Mouse (Mus musculus) intestine, embryonic 14.5 days (tissue): ENCODE measurements around the gene Sult2b1. TPM values are rescaled to one million over a fixed set of nuclear protein-coding genes. Genes with fewer than 3 reads are reported as not detected.

Source experiments
- ATAC-seq: fragments of 200-750 bp; cut with Nextera tagmentation; replicated peaks from 2 replicates; pipeline ENCODE4 v1.8.0; 2017; ENCODE audit warnings: low read depth, moderate number of reproducible peaks, moderate TSS enrichment, moderate library complexity; ENCODE audit not compliant: low FRiP score, low TSS enrichment
- DNase-seq: peaks from one replicate; pipeline ENCODE4 v3.0.0-alpha.2; 2018; ENCODE audit warnings: low spot score
- H3K27ac ChIP-seq: fragments of 300-500 bp; sonication (generic); 2 replicates; pipeline ENCODE4 v1.5.1; 2014; ENCODE audit warnings: low read depth, mild to moderate bottlenecking, control low read depth
- H3K27me3 ChIP-seq: fragments of 300-500 bp; sonication (generic); replicated peaks from 2 replicates; pipeline ENCODE4 v1.6.1; 2014; ENCODE audit warnings: low read length, control low read depth; ENCODE audit not compliant: control insufficient read depth, insufficient read depth
- H3K36me3 ChIP-seq: fragments of 300-500 bp; sonication (generic); 2 replicates; pipeline ENCODE4 v1.6.1; 2014; ENCODE audit warnings: low read length, control low read depth; ENCODE audit not compliant: control insufficient read depth, insufficient read depth
- H3K4me1 ChIP-seq: fragments of 300-500 bp; sonication (generic); replicated peaks from 2 replicates; pipeline ENCODE4 v1.6.1; 2014; ENCODE audit warnings: low read length, control low read depth, mixed read lengths; ENCODE audit not compliant: control insufficient read depth, insufficient read depth
- H3K4me2 ChIP-seq: fragments of 300-500 bp; sonication (generic); 2 replicates; pipeline ENCODE4 v1.6.1; 2014; ENCODE audit warnings: low read length
- H3K4me3 ChIP-seq: fragments of 300-500 bp; sonication (generic); 2 replicates; pipeline ENCODE4 v1.5.1; 2014; ENCODE audit warnings: low read depth, low read length, control low read depth, mixed read lengths
- H3K9ac ChIP-seq: fragments of 300-500 bp; sonication (generic); 2 replicates; pipeline ENCODE4 v1.6.1; 2014; ENCODE audit warnings: mild to moderate bottlenecking, low read length
- H3K9me3 ChIP-seq: fragments of 300-500 bp; sonication (generic); 2 replicates; pipeline ENCODE4 v1.6.1; 2016; ENCODE audit warnings: low read length, control low read depth; ENCODE audit not compliant: control insufficient read depth
- WGBS: fragments of 180-500 bp; shearing (Covaris S2); extraction: QIAGEN DNeasy Blood & Tissue Kit; methylation state at CpG from one replicate; pipeline ENCODE4 v1.1.7; 2014; 5-methylcytosine and 5-hydroxymethylcytosine counted together
- polyA plus RNA-seq: library from polyadenylated mRNA; unstranded; fragments of >200 nt; fragmentation: Nextera tagmentation; extraction: Ambion mirVana; gene quantifications from 2 replicates; pipeline ENCODE4 v1.2.1, GENCODE M21; 2014

The Sult2b1 gene
- polyA plus RNA-seq, 1 experiment from 2014 or later, result 2.3 TPM

GRCm38 (mm10) chr7:45716952-45717917 is 67.2 kb downstream of the Sult2b1 start:
- H3K27me3 ChIP-seq, result no peaks in the 10 kb centered on the region
- WGBS, result 12% methylated on average over 31 of the region's 31 CpGs
- no peaks in the 10 kb centered on the region for H3K9me3 ChIP-seq
- H3K27ac ChIP-seq, result peak overlapping the region; percentile 84
- DNase-seq, result no peak
- peak overlapping the region; percentile 89 for H3K9ac ChIP-seq
- H3K36me3 ChIP-seq, result peaks cover 48% of the 10 kb centered on the region
- peak overlapping the region; percentile 100 for H3K4me3 ChIP-seq
- H3K4me1 ChIP-seq, result peaks cover 34% of the 10 kb centered on the region
- H3K4me2 ChIP-seq, result peak overlapping the region; percentile 82
- peak; percentile 11; the same call in 1 of the 2 replicates for ATAC-seq

- Histone ChIP-seq H3K9me3 (no peaks in the 10 kb centered on the region), H3K36me3 (peaks cover 48% of the 10 kb centered on the region), H3K4me1 (peaks cover 34% of the 10 kb centered on the region), H3K4me3 (peak overlapping the region; percentile 100), H3K27ac (no peak overlapping the region), H3K27me3 (no peaks in the 10 kb centered on the region), H3K9ac (no peak overlapping the region), H3K4me2 (peak overlapping the region; percentile 82)
- ATAC-seq (no peak), DNase-seq (no peak)
- WGBS, result 90% methylated on average over 3 of the region's 3 CpGs
These were observed 68.0 kb downstream of the Sult2b1 start for GRCm38 (mm10) chr7:45716460-45716857.

- 82% methylated on average over 19 of the region's 19 CpGs for WGBS
- peaks cover 34% of the 10 kb centered on the region for H3K4me1 ChIP-seq
- DNase-seq, result no peak
These were observed 68.6 kb downstream of the Sult2b1 start for GRCm38 (mm10) chr7:45715741-45716459.

GRCm38 (mm10) chr7:45715090-45715708 is 69.3 kb downstream of the Sult2b1 start, which contains the start of gene Rpl18:
Gene Rpl18 (plus strand): TSS chr7:45715457.
- peak within 1 kb of the TSS; percentile 82 for H3K27ac ChIP-seq
- peak; percentile 94 for DNase-seq
- H3K36me3 ChIP-seq, result peaks cover 48% of the 10 kb centered on the region
- H3K9ac ChIP-seq, result peak within 1 kb of the TSS; percentile 77
- H3K27me3 ChIP-seq, result no peaks in the 10 kb centered on the region
- H3K4me3 ChIP-seq, result peak within 1 kb of the TSS; percentile 69
- H3K4me2 ChIP-seq, result peak within 1 kb of the TSS; percentile 82
- H3K4me1 ChIP-seq, result peaks cover 34% of the 10 kb centered on the region
- H3K9me3 ChIP-seq, result no peaks in the 10 kb centered on the region
- peak; percentile 85 for ATAC-seq
- WGBS, result 6% methylated on average over 34 of the region's 34 CpGs

More at GRCm38 (mm10) chr7:45715741-45716459, 68.6 kb downstream of the Sult2b1 start:
- ATAC-seq, result no peak
- 0 out of 2 replicates have a peak overlapping the region, but pooled peaks have one; percentile 69 for H3K4me3 ChIP-seq
- no peak overlapping the region for H3K27ac ChIP-seq
- no peak overlapping the region for H3K9ac ChIP-seq
- H3K27me3 ChIP-seq, result no peaks in the 10 kb centered on the region
- H3K4me2 ChIP-seq, result peak overlapping the region; percentile 82
- peaks cover 48% of the 10 kb centered on the region for H3K36me3 ChIP-seq
- no peaks in the 10 kb centered on the region for H3K9me3 ChIP-seq

GRCm38 (mm10) chr7:45714630-45715089 is 69.8 kb downstream of the Sult2b1 start:
- Histone ChIP-seq H3K4me2 (peak overlapping the region; percentile 82), H3K4me3 (peak overlapping the region; percentile 69), H3K4me1 (peaks cover 30% of the 10 kb centered on the region), H3K9me3 (no peaks in the 10 kb centered on the region), H3K27ac (peak overlapping the region; percentile 82), H3K36me3 (peaks cover 48% of the 10 kb centered on the region), H3K9ac (peak overlapping the region; percentile 77), H3K27me3 (no peaks in the 10 kb centered on the region)
- ATAC-seq (peak; percentile 61), DNase-seq (peak; percentile 65)
- 8% methylated on average over 14 of the region's 14 CpGs for WGBS

GRCm38 (mm10) chr7:45713881-45714520 is 70.5 kb downstream of the Sult2b1 start:
- Histone ChIP-seq H3K27me3 (no peaks in the 10 kb centered on the region), H3K9me3 (no peaks in the 10 kb centered on the region), H3K9ac (no peak overlapping the region; the same call in 1 of the 2 replicates), H3K27ac (peak overlapping the region; percentile 82), H3K36me3 (peaks cover 45% of the 10 kb centered on the region), H3K4me3 (peak overlapping the region; percentile 69), H3K4me1 (peaks cover 27% of the 10 kb centered on the region), H3K4me2 (peak overlapping the region; percentile 82)
- WGBS, result 81% methylated on average over 6 of the region's 6 CpGs
- DNase-seq (no peak), ATAC-seq (no peak)

GRCm38 (mm10) chr7:45713396-45713795 is 71.1 kb downstream of the Sult2b1 start:
- DNase-seq (no peak), ATAC-seq (no peak)
- Histone ChIP-seq H3K9ac (0 out of 2 replicates have a peak overlapping the region, but pooled peaks have one; percentile 1), H3K4me2 (peak overlapping the region; percentile 82; the same call in 1 of the 2 replicates), H3K36me3 (peaks cover 43% of the 10 kb centered on the region), H3K27ac (peak overlapping the region; percentile 82; the same call in 1 of the 2 replicates), H3K4me1 (peaks cover 28% of the 10 kb centered on the region), H3K4me3 (0 out of 2 replicates have a peak overlapping the region, but pooled peaks have one; percentile 69), H3K9me3 (no peaks in the 10 kb centered on the region), H3K27me3 (no peaks in the 10 kb centered on the region)
- 95% methylated on average over 16 of the region's 16 CpGs for WGBS
